Comparison of ENCODE assay signal across 22 mouse cellular contexts in the genomic region with DNA sequence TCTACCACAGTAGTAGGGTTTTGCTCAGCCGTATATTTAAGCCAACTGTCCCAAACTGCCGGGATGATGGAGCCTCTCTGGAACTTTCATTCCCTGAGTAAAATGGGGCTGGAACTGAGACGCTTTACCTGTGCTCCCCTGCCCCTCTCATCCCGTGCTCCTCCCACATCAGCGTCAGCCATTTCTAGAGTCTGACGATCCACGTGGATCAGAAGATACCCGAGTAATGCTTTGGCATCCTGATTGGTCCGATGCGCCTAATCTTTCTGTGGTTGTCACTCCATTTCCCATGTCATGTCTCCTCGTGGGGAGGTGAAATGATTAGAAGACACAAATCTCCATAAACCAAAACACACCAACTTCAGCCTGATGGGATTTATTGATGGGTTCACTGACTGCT. TPM values are rescaled to one million over a fixed set of nuclear protein-coding genes. Genes with fewer than 3 reads are reported as not detected.
DNase-seq lines count a peak whose midpoint lies in the region; TF ChIP-seq lines count a peak whose summit lies in the region.
"Had no signal": no experiment of that assay in that cellular context is flagged by ENCODE, and none has a peak within 500 bp of the region (broad histone marks: within the 10 kb centered on the region; RNA-seq: fewer than 3 reads in every experiment).

No protein-coding gene starts in this region.

- peaks cover 36 to 60% of the 10 kb centered on the region in 2 experiments for H3K4me1 ChIP-seq in CH12.LX (ENCODE audit: control insufficient read depth in 1 of 2, insufficient read depth in 2 of 2)
- H3K4me1 ChIP-seq in small intestine, adult 2 months (ENCODE audit: control insufficient read depth, insufficient read depth, insufficient read length, low read length) = peaks cover 12% of the 10 kb centered on the region
- H3K4me1 ChIP-seq: embryonic facial prominence, embryonic 15.5 days had no signal

- TF ChIP-seq CTCF in CH12.LX (conservative IDR thresholded peaks at IDR 0.05 in 1 of 2, IDR thresholded peaks at IDR 0.05 in 1 of 2; ENCODE audit: low read depth in 2 of 2, low read length in 2 of 2) = no peak
- no peak for TF ChIP-seq CTCF in small intestine, adult 2 months (IDR thresholded peaks at IDR 0.05; ENCODE audit: extremely low read depth, insufficient read length, insufficient replicate concordance, low read depth, low read length)

- peaks cover 60% of the 10 kb centered on the region for H3K79me2 ChIP-seq in CH12.LX (replicated peaks; ENCODE audit: control insufficient read depth, extremely low read depth, insufficient read depth, poor library complexity, severe bottlenecking)

- peak overlapping the region; percentile 54 to 83 (median 70) for H3K4me3 ChIP-seq in CH12.LX (replicated peaks in 1 of 3; ENCODE audit: low read depth in 2 of 3, low read length in 2 of 3, poor library complexity in 1 of 3)
- H3K4me3 ChIP-seq in small intestine, adult 2 months (ENCODE audit: low read depth, low read length) = peak overlapping the region; percentile 31
- H3K4me3 ChIP-seq: embryonic facial prominence, embryonic 13.5 days; embryonic facial prominence, embryonic 15.5 days; erythroblast, embryonic 14.5 days; forebrain, embryonic 10.5 days; forebrain, embryonic 12.5 days had no signal

- no peaks in the 10 kb centered on the region for H3K9me3 ChIP-seq in CH12.LX (replicated peaks; ENCODE audit: low read length)
- H3K9me3 ChIP-seq: embryonic facial prominence, embryonic 13.5 days; embryonic facial prominence, embryonic 15.5 days; forebrain, embryonic 10.5 days; forebrain, embryonic 12.5 days had no signal

- peaks cover 17 to 45% of the 10 kb centered on the region in 2 experiments for H3K36me3 ChIP-seq in CH12.LX (replicated peaks in 1 of 2; ENCODE audit: control insufficient read depth in 1 of 2, insufficient read depth in 1 of 2, low read length in 1 of 2)
- H3K36me3 ChIP-seq in small intestine, adult 2 months (ENCODE audit: control insufficient read depth, insufficient read depth, low read length) = no peaks in the 10 kb centered on the region
- H3K36me3 ChIP-seq: embryonic facial prominence, embryonic 13.5 days; embryonic facial prominence, embryonic 15.5 days; forebrain, embryonic 10.5 days; forebrain, embryonic 12.5 days had no signal

- H3K4me2 ChIP-seq in CH12.LX (ENCODE audit: insufficient read depth, low read depth, poor library complexity, severe bottlenecking) = peak overlapping the region; percentile 96
- H3K4me2 ChIP-seq: embryonic facial prominence, embryonic 13.5 days; embryonic facial prominence, embryonic 15.5 days; forebrain, embryonic 12.5 days had no signal

- H3K27ac ChIP-seq in CH12.LX (ENCODE audit: insufficient read depth, low read depth) = peak overlapping the region; percentile 82
- no peak overlapping the region; the same call in 1 of the 2 replicates for H3K27ac ChIP-seq in small intestine, adult 2 months (ENCODE audit: insufficient read depth, low read depth, low read length)
- H3K27ac ChIP-seq: embryonic facial prominence, embryonic 13.5 days; embryonic facial prominence, embryonic 15.5 days; forebrain, embryonic 10.5 days; forebrain, embryonic 12.5 days had no signal

- peak; percentile 81 for TF ChIP-seq POLR2A in CH12.LX (IDR thresholded peaks at IDR 0.05; ENCODE audit: low read depth, low read length)
- no peak for TF ChIP-seq POLR2A in small intestine, adult 2 months (IDR thresholded peaks at IDR 0.05; ENCODE audit: low read depth, low read length)

- no peak for TF ChIP-seq EP300 in CH12.LX (IDR thresholded peaks at IDR 0.05; ENCODE audit: low read length)

- no peak; the same call in 1 of the 2 replicates for TF ChIP-seq RAD21 in CH12.LX (IDR thresholded peaks at IDR 0.05; ENCODE audit: low read depth, low read length)

- DNase-seq in A20 (ENCODE audit: low read depth, low spot score) (peak; percentile 76), CH12.LX (ENCODE audit: extremely low read depth) (peak; percentile 91)
- no peak for DNase-seq in cerebellum, postnatal 36 days
- no peak for DNase-seq in adrenal gland, adult 2 months
- DNase-seq: adrenal gland, adult 8-10 months; adrenal gland, postnatal 14 days; adrenal gland, postnatal 36 days; B cell, adult 2 months; cerebellum, adult 11-12 months; cerebellum, adult 2 months; cerebellum, adult 9-10 months; cerebellum, postnatal 10 days; cerebellum, postnatal 25 days; embryo, embryonic 11 days had no signal

- in situ Hi-C loops in CH12.LX (cut with MboI; ENCODE audit: low pct_ligation_motif_present, low pct_unique_long_range_greater_than_20kb, low sequenced_read_pairs) = loop anchor here (5.0 kb wide), 1 partner anchor 72 kb away; a partner anchor contains a TSS

- no peaks in the 10 kb centered on the region for H3K27me3 ChIP-seq in CH12.LX (replicated peaks)
- peaks cover 5% of the 10 kb centered on the region; the same call in 1 of the 2 replicates for H3K27me3 ChIP-seq in small intestine, adult 2 months (ENCODE audit: control insufficient read depth, insufficient read depth, low read length)
- H3K27me3 ChIP-seq: embryonic facial prominence, embryonic 13.5 days; embryonic facial prominence, embryonic 15.5 days had no signal

- dilution Hi-C loops in CH12.LX (cut with MboI; ENCODE audit: extremely low pct_ligation_motif_present, extremely low pct_unique_long_range_greater_than_20kb, low sequenced_read_pairs) = no loop called here

- H3K9ac ChIP-seq in CH12.LX (ENCODE audit: insufficient read depth, low read depth) = peak overlapping the region; percentile 96
- H3K9ac ChIP-seq: embryonic facial prominence, embryonic 13.5 days; embryonic facial prominence, embryonic 15.5 days; forebrain, embryonic 12.5 days had no signal

- 82% methylated on average over 11 of the region's 11 CpGs for WGBS in small intestine, adult 2 months

TF ChIP-seq in CH12.LX, 34 proteins besides CTCF, POLR2A, EP300 and RAD21 (continues in another document):
- TF ChIP-seq HCFC1 (IDR thresholded peaks at IDR 0.05; ENCODE audit: low read depth, low read length) = peak; percentile 33
- TF ChIP-seq POLR2AphosphoS2 (IDR thresholded peaks at IDR 0.05; ENCODE audit: low read depth, low read length) = peak; percentile 71
- TF ChIP-seq SIN3A (IDR thresholded peaks at IDR 0.05; ENCODE audit: low read length) = peak; percentile 80
- TF ChIP-seq ZNF384 (IDR thresholded peaks at IDR 0.05; ENCODE audit: low read depth, low read length) = peak; percentile 29; the same call in 1 of the 2 replicates
- peak; percentile 56; the same call in 1 of the 2 replicates for TF ChIP-seq KAT2A (IDR thresholded peaks at IDR 0.05; ENCODE audit: insufficient replicate concordance, low read length)
- no peak for TF ChIP-seq CHD2 (IDR thresholded peaks at IDR 0.05; ENCODE audit: low read length)
- no peak for TF ChIP-seq PAX5 (IDR thresholded peaks at IDR 0.05; ENCODE audit: low read length)
- peak; percentile 74; the same call in 1 of the 2 replicates for TF ChIP-seq UBTF (IDR thresholded peaks at IDR 0.05; ENCODE audit: low read depth, low read length)
- TF ChIP-seq MAZ (IDR thresholded peaks at IDR 0.05; ENCODE audit: low read depth, low read length) = peak; percentile 9; the same call in 1 of the 2 replicates
- TF ChIP-seq SMC3 (IDR thresholded peaks at IDR 0.05; ENCODE audit: low read depth, low read length) = peak; percentile 23
- TF ChIP-seq GABPA (IDR thresholded peaks at IDR 0.05; ENCODE audit: insufficient replicate concordance, low read depth, low read length) = no peak
- peak; percentile 78; the same call in 1 of the 2 replicates for TF ChIP-seq TCF12 (IDR thresholded peaks at IDR 0.05; ENCODE audit: low read depth, low read length)
- TF ChIP-seq JUN (IDR thresholded peaks at IDR 0.05; ENCODE audit: insufficient read depth, low read depth, low read length) = no peak
- no peak for TF ChIP-seq ZKSCAN1 (IDR thresholded peaks at IDR 0.05; ENCODE audit: borderline replicate concordance, low read depth, low read length)
- TF ChIP-seq USF1 (IDR thresholded peaks at IDR 0.05; ENCODE audit: low read depth, low read length) = no peak; the same call in 1 of the 2 replicates
- peak; percentile 90 for TF ChIP-seq TBP (conservative IDR thresholded peaks at IDR 0.05; ENCODE audit: low read depth, low read length)
- TF ChIP-seq CHD1 (IDR thresholded peaks at IDR 0.05; ENCODE audit: low read depth, low read length) = no peak; the same call in 1 of the 2 replicates
- TF ChIP-seq MAFK (IDR thresholded peaks at IDR 0.05; ENCODE audit: insufficient replicate concordance, low read length) = peak; percentile 8; the same call in 1 of the 2 replicates
- TF ChIP-seq ZC3H11A (IDR thresholded peaks at IDR 0.05; ENCODE audit: low read depth, low read length) = no peak
- peak; percentile 98 for TF ChIP-seq MXI1 (IDR thresholded peaks at IDR 0.05; ENCODE audit: low read depth, low read length)
- no peak for TF ChIP-seq MEF2A (IDR thresholded peaks at IDR 0.05; ENCODE audit: borderline replicate concordance, low read depth, low read length)
- no peak for TF ChIP-seq ELF1 (IDR thresholded peaks at IDR 0.05; ENCODE audit: low read depth, low read length)
- TF ChIP-seq MAX (IDR thresholded peaks at IDR 0.05; ENCODE audit: low read length) = peak; percentile 97
- 0 out of 2 replicates have a peak, but pooled peaks have one; percentile 19 for TF ChIP-seq ETS1 (conservative IDR thresholded peaks at IDR 0.05; ENCODE audit: low read depth, low read length)
- no peak for TF ChIP-seq RCOR1 (conservative IDR thresholded peaks at IDR 0.05; ENCODE audit: low read depth, low read length)
- TF ChIP-seq MYC (IDR thresholded peaks at IDR 0.05; ENCODE audit: low read depth, low read length) = peak; percentile 98
- no peak for TF ChIP-seq E2F4 (IDR thresholded peaks at IDR 0.05; ENCODE audit: insufficient replicate concordance, low read depth, low read length)
- peak; percentile 64 for TF ChIP-seq BHLHE40 (IDR thresholded peaks at IDR 0.05; ENCODE audit: low read depth, low read length)
- TF ChIP-seq USF2 (conservative IDR thresholded peaks at IDR 0.05; ENCODE audit: low read depth, low read length) = no peak

RNA-seq across cellular contexts. Expression of a gene that starts 28.8 kb away (rescaled TPM):
- 8.0 and 13.3 TPM in 2 replicates for total RNA-seq in CH12.LX (2012; rRNA removed)
- total RNA-seq in CH12.LX (2014; rRNA removed) = 3.0 and 4.5 TPM in 2 replicates
- polyA plus RNA-seq in CH12.LX (2012; ENCODE audit: insufficient read length, low read depth) = 9.9 and 11.5 TPM in 2 replicates
- 33.0 and 137 TPM in 2 replicates for polyA plus RNA-seq in small intestine, adult 2 months (2012; rRNA removed)
- total RNA-seq in adrenal gland, adult 2 months (2021) = under 1 TPM; 0.35 to 0.45 TPM
- 0.97 and 1.1 TPM in 2 replicates for polyA plus RNA-seq in adrenal gland, adult 2 months (2012; rRNA removed)
- total RNA-seq: adrenal gland, postnatal 36 days; common myeloid progenitor, adult 5-6 weeks; MEL had no signal

RNA-seq across cellular contexts. Expression of a gene that starts 36.2 kb away (rescaled TPM):
- total RNA-seq in CH12.LX (2012; rRNA removed) (129 and 136 TPM in 2 replicates), CH12.LX (2014; rRNA removed) (80.3 and 84.7 TPM in 2 replicates)
- polyA plus RNA-seq in CH12.LX (2012; ENCODE audit: insufficient read length, low read depth) = 94.6 and 109 TPM in 2 replicates
- 17.2 and 37.7 TPM in 2 replicates for polyA plus RNA-seq in small intestine, adult 2 months (2012; rRNA removed)
- total RNA-seq in adrenal gland, adult 2 months (2021) = 10 to 100 TPM; 88.5 to 93.5 TPM
- 43.0 and 49.2 TPM in 2 replicates for polyA plus RNA-seq in adrenal gland, adult 2 months (2012; rRNA removed)

Comparison
In these comparisons a context has a peak if more than half of its experiments do, and no peak if none do; other contexts are left out.
1. DNase-seq: peak in A20 (single experiment) and CH12.LX (single experiment); none in cerebellum, postnatal 36 days (0 of 2) and adrenal gland, adult 2 months (single experiment).